Comparison of ENCODE assay signal across 9 mouse cellular contexts in genomic region chr14:76077088-76077491, GRCm38 (mm10). TPM values are rescaled to one million over a fixed set of nuclear protein-coding genes. Genes with fewer than 3 reads are reported as not detected.
DNase-seq lines count a peak whose midpoint lies in the region; ATAC-seq and TF ChIP-seq lines count a peak whose summit lies in the region.
"Had no signal": no experiment of that assay in that cellular context is flagged by ENCODE, and none has a peak within 500 bp of the region (broad histone marks: within the 10 kb centered on the region; RNA-seq: fewer than 3 reads in every experiment).

No protein-coding gene starts in this region.

- H3K9me3 ChIP-seq in heart, embryonic 11.5 days (replicated peaks; ENCODE audit: control insufficient read depth, low read length), result no peaks in the 10 kb centered on the region
- H3K9me3 ChIP-seq in midbrain, embryonic 10.5 days (replicated peaks), result no peaks in the 10 kb centered on the region
- no peaks in the 10 kb centered on the region for H3K9me3 ChIP-seq in stomach, postnatal 0 days (ENCODE audit: control insufficient read depth, low read length)
- H3K9me3 ChIP-seq: megakaryocyte, embryonic 14.5 days had no signal

- H3K4me2 ChIP-seq in heart, embryonic 11.5 days, result no peak overlapping the region
- H3K4me2 ChIP-seq in stomach, postnatal 0 days (replicated peaks; ENCODE audit: low read depth), result no peak overlapping the region

- H3K27me3 ChIP-seq in heart, embryonic 11.5 days (ENCODE audit: control insufficient read depth, insufficient read depth, low read length), result peaks cover 3% of the 10 kb centered on the region; the same call in 1 of the 2 replicates
- no peaks in the 10 kb centered on the region for H3K27me3 ChIP-seq in midbrain, embryonic 10.5 days (ENCODE audit: low read depth, poor library complexity, severe bottlenecking)
- no peaks in the 10 kb centered on the region for H3K27me3 ChIP-seq in stomach, postnatal 0 days (ENCODE audit: control insufficient read depth, insufficient read depth, low read length)

- peak; percentile 94 for TF ChIP-seq CTCF in stomach, postnatal 0 days (IDR thresholded peaks at IDR 0.05; ENCODE audit: low read depth)

- TF ChIP-seq EP300 in stomach, postnatal 0 days (optimal IDR thresholded peaks at IDR 0.05), result no peak

- no peak for ATAC-seq in heart, embryonic 11.5 days (replicated peaks; ENCODE audit: insufficient number of reproducible peaks, low FRiP score, low TSS enrichment)
- ATAC-seq in stomach, postnatal 0 days (ENCODE audit: low FRiP score, low TSS enrichment), result peak; percentile 59; the same call in 1 of the 2 replicates

- H3K36me3 ChIP-seq in heart, embryonic 11.5 days (ENCODE audit: control insufficient read depth, insufficient read depth, low read length), result no peaks in the 10 kb centered on the region
- no peaks in the 10 kb centered on the region for H3K36me3 ChIP-seq in midbrain, embryonic 10.5 days
- no peaks in the 10 kb centered on the region for H3K36me3 ChIP-seq in stomach, postnatal 0 days (ENCODE audit: control insufficient read depth, insufficient read depth, low read length)

- no peak overlapping the region for H3K9ac ChIP-seq in heart, embryonic 11.5 days (ENCODE audit: low read depth, low read length)
- H3K9ac ChIP-seq in stomach, postnatal 0 days (ENCODE audit: low read length), result no peak overlapping the region

- no peak overlapping the region for H3K27ac ChIP-seq in heart, embryonic 11.5 days (ENCODE audit: low read depth, low read length)
- no peak overlapping the region for H3K27ac ChIP-seq in midbrain, embryonic 10.5 days (replicated peaks)
- no peak overlapping the region for H3K27ac ChIP-seq in stomach, postnatal 0 days (replicated peaks)

- H3K4me1 ChIP-seq in heart, embryonic 11.5 days (ENCODE audit: control insufficient read depth, insufficient read depth, low read length), result no peaks in the 10 kb centered on the region
- peaks cover 21% of the 10 kb centered on the region for H3K4me1 ChIP-seq in midbrain, embryonic 10.5 days
- H3K4me1 ChIP-seq in stomach, postnatal 0 days (replicated peaks; ENCODE audit: control insufficient read depth, insufficient read depth), result no peaks in the 10 kb centered on the region

- 49% methylated on average over 9 of the region's 9 CpGs for WGBS in heart, embryonic 11.5 days (ENCODE audit: insufficient replicate concordance)
- WGBS in midbrain, embryonic 10.5 days, result 52% methylated on average over 9 of the region's 9 CpGs
- 46% methylated on average over 9 of the region's 9 CpGs for WGBS in stomach, postnatal 0 days

- H3K4me3 ChIP-seq in heart, embryonic 11.5 days (ENCODE audit: low read depth, low read length), result no peak overlapping the region
- no peak overlapping the region for H3K4me3 ChIP-seq in midbrain, embryonic 10.5 days
- H3K4me3 ChIP-seq in stomach, postnatal 0 days (ENCODE audit: low read depth, low read length), result no peak overlapping the region
- H3K4me3 ChIP-seq: megakaryocyte, embryonic 14.5 days had no signal

- DNase-seq in heart, adult 18-20 months, result peak; percentile 10 to 54
- peak; percentile 3 for DNase-seq in T-cell, adult 2 months (ENCODE audit: low spot score)
- DNase-seq in embryo, embryonic 9.5 days (ENCODE audit: extremely low spot score), result peak; percentile 45
- peak; percentile 22 to 28 for DNase-seq in heart, postnatal 36 days
- peak; percentile 67 to 82 for DNase-seq in layer of hippocampus, postnatal 14 days (ENCODE audit: low spot score in 2 of 2)
- peak; percentile 56 for DNase-seq in midbrain, embryonic 10.5 days (ENCODE audit: low spot score)
- DNase-seq in stomach, postnatal 0 days (ENCODE audit: low spot score), result peak; percentile 53

- intact Hi-C loops in heart, postnatal 36 days (cut with DNase I), result loop anchor here (1.0 kb wide), 2 partner anchors 178 to 201 kb away; no protein-coding TSS in a partner anchor

RNA-seq across cellular contexts. Expression of gene Gpalpp1, which starts 33.5 kb away (rescaled TPM):
- total RNA-seq in heart, adult 18-20 months (2021), result 10 to 100 TPM; 10.3 to 11.5 TPM
- polyA plus RNA-seq in heart, embryonic 11.5 days (2014; fragmentation: Nextera tagmentation; extraction: Ambion mirVana), result 10.4 and 14.1 TPM in 2 replicates
- total RNA-seq in heart, postnatal 36 days (2021), result 10 to 100 TPM in 1 of 2 experiments, 1 to 10 TPM in 1; 9.3 to 12.5 TPM
- 10 to 100 TPM; 20.9 to 22.4 TPM for total RNA-seq in layer of hippocampus, postnatal 14 days (2021)
- polyA plus RNA-seq in midbrain, embryonic 10.5 days (2016; fragmentation: Nextera tagmentation; extraction: Ambion mirVana), result 16.8 and 17.6 TPM in 2 replicates
- 6.3 and 6.4 TPM in 2 replicates for polyA plus RNA-seq in stomach, postnatal 0 days (2015; fragmentation: Nextera tagmentation; extraction: Ambion mirVana)

RNA-seq across cellular contexts. Expression of gene Nufip1, which starts 33.6 kb away (rescaled TPM):
- total RNA-seq in heart, adult 18-20 months (2021), result 1 to 10 TPM; 3.3 to 3.7 TPM
- 11.2 and 11.4 TPM in 2 replicates for polyA plus RNA-seq in heart, embryonic 11.5 days (2014; fragmentation: Nextera tagmentation; extraction: Ambion mirVana)
- 1 to 10 TPM; 3.5 to 3.9 TPM for total RNA-seq in heart, postnatal 36 days (2021)
- 1 to 10 TPM; 7.8 to 8.1 TPM for total RNA-seq in layer of hippocampus, postnatal 14 days (2021)
- polyA plus RNA-seq in midbrain, embryonic 10.5 days (2016; fragmentation: Nextera tagmentation; extraction: Ambion mirVana), result 18.2 and 21.2 TPM in 2 replicates
- 7.2 and 7.3 TPM in 2 replicates for polyA plus RNA-seq in stomach, postnatal 0 days (2015; fragmentation: Nextera tagmentation; extraction: Ambion mirVana)

Comparison
In these comparisons a context has a peak if more than half of its experiments do, and no peak if none do; other contexts are left out.
1. DNase-seq: peak in every context shown above with its lines; median percentile 74 in layer of hippocampus, postnatal 14 days; 56 in midbrain, embryonic 10.5 days; 53 in stomach, postnatal 0 days; 45 in embryo, embryonic 9.5 days; 32 in heart, adult 18-20 months; 25 in heart, postnatal 36 days; 3 in T-cell, adult 2 months.